Mouse (Mus musculus): ENCODE data around the gene Zfp629. TPM values are rescaled to one million over a fixed set of nuclear protein-coding genes. Genes with fewer than 3 reads are reported as not detected.
A peak's percentile ranks its signal among the peaks of the same experiment; 100 is the strongest.

Gene Zfp629
- polyA plus RNA-seq, 1 experiment, result 6.0 TPM

DNA sequence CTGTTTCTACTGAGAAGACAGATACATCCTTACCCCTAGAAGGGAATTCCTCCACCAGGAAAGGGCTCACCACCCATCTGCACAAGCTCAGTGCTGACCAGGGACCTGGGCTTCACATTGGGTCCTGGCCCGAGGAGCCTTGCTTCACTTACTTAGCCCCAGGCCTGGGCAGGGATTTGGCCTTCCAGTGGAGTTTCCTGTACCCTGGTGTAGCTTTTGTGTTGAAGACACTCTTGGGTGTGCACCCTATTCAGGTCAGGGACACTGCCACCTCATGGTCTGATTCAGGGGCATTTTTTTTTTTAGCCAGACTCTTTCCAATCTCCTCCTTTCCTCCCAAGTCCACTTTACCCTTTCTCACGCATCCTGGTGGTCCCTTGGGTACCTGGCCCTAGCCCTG, 12.7 kb downstream of the Zfp629 start:
- Histone ChIP-seq H3K9me3 (replicated peaks; ENCODE audit: control insufficient read depth, insufficient read depth, low read length, poor library complexity, severe bottlenecking) (no peaks in the 10 kb centered on the region), H3K27me3 (ENCODE audit: control insufficient read depth, insufficient read depth, low read length, poor library complexity, severe bottlenecking) (no peaks in the 10 kb centered on the region), H3K4me1 (ENCODE audit: control insufficient read depth, insufficient read depth, low read length) (no peaks in the 10 kb centered on the region), H3K9ac (ENCODE audit: low read depth, poor library complexity, severe bottlenecking) (no peak overlapping the region), H3K36me3 (ENCODE audit: control insufficient read depth, insufficient read depth, low read length, poor library complexity, severe bottlenecking) (peaks cover 5% of the 10 kb centered on the region; the same call in 1 of the 2 replicates), H3K27ac (ENCODE audit: insufficient read depth, low read length) (no peak overlapping the region), H3K4me3 (ENCODE audit: low read depth, low read length) (no peak overlapping the region)
- no peak for TF ChIP-seq CTCF (IDR thresholded peaks at IDR 0.05; ENCODE audit: low read depth, low read length)
- no peak for TF ChIP-seq EP300 (IDR thresholded peaks at IDR 0.05; ENCODE audit: insufficient read depth, low read depth, low read length)
- TF ChIP-seq POLR2A (IDR thresholded peaks at IDR 0.05; ENCODE audit: insufficient read depth, low read length), result no peak

DNA sequence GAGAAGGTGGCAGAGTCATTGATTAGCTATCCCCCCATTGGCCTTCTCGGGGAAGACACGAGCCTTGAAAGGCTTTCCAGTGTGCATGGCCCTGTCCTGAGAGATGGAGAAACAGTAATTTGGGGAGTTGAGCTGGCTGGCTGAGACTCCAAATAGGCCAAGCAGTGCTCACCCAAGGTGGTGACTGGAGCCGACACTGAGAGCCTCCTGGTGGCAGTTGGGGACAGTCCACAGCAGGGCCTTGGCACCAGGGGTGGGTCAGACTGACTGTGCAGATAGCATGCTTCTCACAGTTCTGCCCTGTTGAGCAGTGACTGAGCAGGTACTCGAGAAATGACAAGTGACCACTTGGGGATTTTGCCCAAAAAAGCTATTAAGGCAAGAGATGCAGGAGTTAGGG, 13.9 kb downstream of the Zfp629 start:
- no peak overlapping the region for H3K4me3 ChIP-seq (ENCODE audit: low read depth, low read length)
- TF ChIP-seq EP300 (IDR thresholded peaks at IDR 0.05; ENCODE audit: insufficient read depth, low read depth, low read length) (no peak), POLR2A (IDR thresholded peaks at IDR 0.05; ENCODE audit: insufficient read depth, low read length) (no peak), CTCF (IDR thresholded peaks at IDR 0.05; ENCODE audit: low read depth, low read length) (no peak)
- H3K27ac ChIP-seq (ENCODE audit: insufficient read depth, low read length), result no peak overlapping the region
- H3K27me3 ChIP-seq (ENCODE audit: control insufficient read depth, insufficient read depth, low read length, poor library complexity, severe bottlenecking), result no peaks in the 10 kb centered on the region
- H3K4me1 ChIP-seq (ENCODE audit: control insufficient read depth, insufficient read depth, low read length), result no peaks in the 10 kb centered on the region
- no peak overlapping the region for H3K9ac ChIP-seq (ENCODE audit: low read depth, poor library complexity, severe bottlenecking)
- H3K36me3 ChIP-seq (ENCODE audit: control insufficient read depth, insufficient read depth, low read length, poor library complexity, severe bottlenecking), result peaks cover 5% of the 10 kb centered on the region
- no peaks in the 10 kb centered on the region for H3K9me3 ChIP-seq (replicated peaks; ENCODE audit: control insufficient read depth, insufficient read depth, low read length, poor library complexity, severe bottlenecking)

DNA sequence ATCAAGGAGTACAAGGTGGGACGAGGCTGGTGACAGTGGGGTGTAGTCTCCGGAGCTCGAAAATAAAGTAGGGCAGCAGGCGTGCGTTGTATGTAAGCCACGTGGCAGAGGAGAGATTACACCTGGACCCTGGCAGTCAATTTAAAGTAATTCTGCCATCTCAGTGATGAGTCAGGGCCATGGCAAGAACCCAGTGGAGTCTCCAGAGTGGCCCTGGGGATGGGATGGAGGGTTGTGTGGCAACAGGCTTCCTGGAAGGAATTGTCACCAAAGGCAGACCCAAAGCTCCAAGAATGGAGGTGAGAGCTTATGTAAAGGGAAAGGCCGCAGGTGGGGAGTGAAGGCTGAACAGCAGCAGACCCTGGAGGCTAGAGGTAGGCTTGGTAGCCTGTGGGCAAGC, 15.0 kb downstream of the Zfp629 start:
- Histone ChIP-seq H3K9me3 (replicated peaks; ENCODE audit: control insufficient read depth, insufficient read depth, low read length, poor library complexity, severe bottlenecking) (no peaks in the 10 kb centered on the region), H3K9ac (ENCODE audit: low read depth, poor library complexity, severe bottlenecking) (no peak overlapping the region), H3K27ac (ENCODE audit: insufficient read depth, low read length) (no peak overlapping the region), H3K27me3 (ENCODE audit: control insufficient read depth, insufficient read depth, low read length, poor library complexity, severe bottlenecking) (no peaks in the 10 kb centered on the region), H3K4me3 (ENCODE audit: low read depth, low read length) (no peak overlapping the region), H3K4me1 (ENCODE audit: control insufficient read depth, insufficient read depth, low read length) (no peaks in the 10 kb centered on the region), H3K36me3 (ENCODE audit: control insufficient read depth, insufficient read depth, low read length, poor library complexity, severe bottlenecking) (peaks cover 13% of the 10 kb centered on the region)
- TF ChIP-seq POLR2A (IDR thresholded peaks at IDR 0.05; ENCODE audit: insufficient read depth, low read length) (no peak), EP300 (IDR thresholded peaks at IDR 0.05; ENCODE audit: insufficient read depth, low read depth, low read length) (no peak), CTCF (IDR thresholded peaks at IDR 0.05; ENCODE audit: low read depth, low read length) (no peak)

DNA sequence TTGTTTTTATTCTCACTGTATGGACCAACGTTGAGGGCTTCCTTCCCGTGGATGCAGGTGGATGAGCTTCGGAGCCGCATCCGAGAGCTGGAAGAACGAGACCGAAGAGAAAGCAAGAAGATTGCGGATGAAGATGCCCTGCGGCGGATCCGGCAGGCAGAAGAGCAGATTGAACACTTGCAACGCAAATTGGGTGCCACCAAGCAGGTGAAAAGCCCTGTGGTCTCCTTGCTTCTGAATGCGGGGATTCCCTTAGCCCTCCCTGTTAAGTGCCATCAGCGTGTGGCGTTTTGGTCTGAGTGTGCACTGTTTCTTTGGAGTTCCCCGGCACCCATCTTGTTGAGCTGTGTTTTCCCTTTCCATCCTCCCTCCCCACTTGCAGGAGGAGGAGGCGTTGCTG, 18.9 kb downstream of the Zfp629 start:
- TF ChIP-seq POLR2A (IDR thresholded peaks at IDR 0.05; ENCODE audit: insufficient read depth, low read length), result no peak
- no peak for TF ChIP-seq CTCF (IDR thresholded peaks at IDR 0.05; ENCODE audit: low read depth, low read length)
- TF ChIP-seq EP300 (IDR thresholded peaks at IDR 0.05; ENCODE audit: insufficient read depth, low read depth, low read length), result no peak
- H3K4me1 ChIP-seq (ENCODE audit: control insufficient read depth, insufficient read depth, low read length), result no peaks in the 10 kb centered on the region
- no peak overlapping the region for H3K4me3 ChIP-seq (ENCODE audit: low read depth, low read length)
- no peaks in the 10 kb centered on the region for H3K27me3 ChIP-seq (ENCODE audit: control insufficient read depth, insufficient read depth, low read length, poor library complexity, severe bottlenecking)
- no peak overlapping the region for H3K9ac ChIP-seq (ENCODE audit: low read depth, poor library complexity, severe bottlenecking)
- H3K36me3 ChIP-seq (ENCODE audit: control insufficient read depth, insufficient read depth, low read length, poor library complexity, severe bottlenecking), result peaks cover 42% of the 10 kb centered on the region
- no peak overlapping the region for H3K27ac ChIP-seq (ENCODE audit: insufficient read depth, low read length)
- H3K9me3 ChIP-seq (replicated peaks; ENCODE audit: control insufficient read depth, insufficient read depth, low read length, poor library complexity, severe bottlenecking), result no peaks in the 10 kb centered on the region

- no peaks in the 10 kb centered on the region for H3K9me3 ChIP-seq (replicated peaks; ENCODE audit: control insufficient read depth, insufficient read depth, low read length, poor library complexity, severe bottlenecking)
- peaks cover 48% of the 10 kb centered on the region for H3K36me3 ChIP-seq (ENCODE audit: control insufficient read depth, insufficient read depth, low read length, poor library complexity, severe bottlenecking)
- no peak overlapping the region for H3K27ac ChIP-seq (ENCODE audit: insufficient read depth, low read length)
- no peaks in the 10 kb centered on the region for H3K4me1 ChIP-seq (ENCODE audit: control insufficient read depth, insufficient read depth, low read length)
- H3K27me3 ChIP-seq (ENCODE audit: control insufficient read depth, insufficient read depth, low read length, poor library complexity, severe bottlenecking), result no peaks in the 10 kb centered on the region
- H3K4me3 ChIP-seq (ENCODE audit: low read depth, low read length), result no peak overlapping the region
- no peak overlapping the region for H3K9ac ChIP-seq (ENCODE audit: low read depth, poor library complexity, severe bottlenecking)
- no peak for TF ChIP-seq POLR2A (IDR thresholded peaks at IDR 0.05; ENCODE audit: insufficient read depth, low read length)
- peak; percentile 62 for TF ChIP-seq CTCF (IDR thresholded peaks at IDR 0.05; ENCODE audit: low read depth, low read length)
Observed at GRCm38 (mm10) chr7:127592575-127592974, 23.0 kb downstream of the Zfp629 start.

DNA sequence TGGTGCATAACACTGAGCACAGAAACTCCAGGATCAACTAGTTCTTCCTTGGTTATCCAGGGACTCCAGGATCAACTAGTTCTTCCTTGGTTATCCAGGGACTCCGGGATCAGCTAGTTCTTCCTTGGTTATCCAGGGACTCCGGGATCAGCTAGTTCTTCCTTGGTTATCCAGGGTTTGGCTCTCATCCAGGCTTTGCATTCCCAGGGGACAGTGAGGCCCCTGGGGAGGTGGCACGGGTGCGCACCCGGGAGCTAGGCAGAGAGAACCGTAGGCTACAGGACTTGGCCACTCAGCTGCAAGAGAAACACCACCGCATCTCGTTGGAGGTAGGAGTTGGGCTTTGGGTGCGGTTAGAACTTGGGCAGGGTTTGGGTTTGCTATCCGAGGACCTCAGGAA, 24.5 kb downstream of the Zfp629 start:
- Histone ChIP-seq H3K9ac (ENCODE audit: low read depth, poor library complexity, severe bottlenecking) (no peak overlapping the region), H3K27me3 (ENCODE audit: control insufficient read depth, insufficient read depth, low read length, poor library complexity, severe bottlenecking) (no peaks in the 10 kb centered on the region), H3K36me3 (ENCODE audit: control insufficient read depth, insufficient read depth, low read length, poor library complexity, severe bottlenecking) (peaks cover 45% of the 10 kb centered on the region), H3K27ac (ENCODE audit: insufficient read depth, low read length) (no peak overlapping the region), H3K4me3 (ENCODE audit: low read depth, low read length) (no peak overlapping the region), H3K4me1 (ENCODE audit: control insufficient read depth, insufficient read depth, low read length) (no peaks in the 10 kb centered on the region), H3K9me3 (replicated peaks; ENCODE audit: control insufficient read depth, insufficient read depth, low read length, poor library complexity, severe bottlenecking) (no peaks in the 10 kb centered on the region)
- TF ChIP-seq POLR2A (IDR thresholded peaks at IDR 0.05; ENCODE audit: insufficient read depth, low read length), result no peak
- no peak for TF ChIP-seq CTCF (IDR thresholded peaks at IDR 0.05; ENCODE audit: low read depth, low read length)
- TF ChIP-seq EP300 (IDR thresholded peaks at IDR 0.05; ENCODE audit: insufficient read depth, low read depth, low read length), result no peak
